Mouse (Mus musculus): ENCODE data around the gene Cybb.
"Not testable (repeated sequence)": the region's sequence is repeated elsewhere in the genome, so short reads cannot be mapped to it uniquely, and the experiment has no call there.

Gene Cybb

GRCm38 (mm10) chrX:9487671-9488070 is at the start of gene Cybb:
Gene Cybb (minus strand): TSS chrX:9487771.
- ChIA-PET CTCF (no interaction called here), POLR2A (interaction anchor here in 1 of 4 experiments (0.6 kb wide), 1 partner anchor 1479 kb away, joined by 6 read pairs; no protein-coding TSS in a partner anchor)

GRCm38 (mm10) chrX:9536881-9537280 is 49.3 kb upstream of the Cybb start:
- CTCF ChIA-PET, result no interaction called here
- POLR2A ChIA-PET, result no interaction called here

- POLR2A ChIA-PET, result not testable (repeated sequence)
- CTCF ChIA-PET, result interaction anchor here in 1 of 4 experiments (0.8 kb wide), 1 partner anchor 188 kb away, joined by 3 read pairs; no protein-coding TSS in a partner anchor
Observed at GRCm38 (mm10) chrX:9519969-9520368, 32.4 kb upstream of the Cybb start.

GRCm38 (mm10) chrX:9517531-9517930 is 30.0 kb upstream of the Cybb start:
- POLR2A ChIA-PET, result interaction anchor here in 1 of 4 experiments (0.7 to 1.1 kb wide), 2 partner anchors 42 to 183 kb away, joined by 3 to 5 read pairs; no protein-coding TSS in a partner anchor
- CTCF ChIA-PET, result not testable (repeated sequence)

GRCm38 (mm10) chrX:9475036-9475435 is 12.5 kb downstream of the Cybb start:
- CTCF ChIA-PET, POLR2A ChIA-PET: not testable (repeated sequence)

- POLR2A ChIA-PET, result no interaction called here
- CTCF ChIA-PET, result no interaction called here
Observed at GRCm38 (mm10) chrX:9474440-9474839, 13.1 kb downstream of the Cybb start.

- POLR2A ChIA-PET, result no interaction called here
- CTCF ChIA-PET, result no interaction called here
Observed at GRCm38 (mm10) chrX:9473768-9474167, 13.8 kb downstream of the Cybb start.

GRCm38 (mm10) chrX:9470811-9471388 is 16.7 kb downstream of the Cybb start:
- CTCF ChIA-PET, result no interaction called here
- POLR2A ChIA-PET, result no interaction called here

- POLR2A ChIA-PET, result no interaction called here
- CTCF ChIA-PET, result no interaction called here
Observed at GRCm38 (mm10) chrX:9469100-9469499, 18.5 kb downstream of the Cybb start.

GRCm38 (mm10) chrX:9467020-9467419 is 20.6 kb downstream of the Cybb start:
- ChIA-PET CTCF (interaction anchor here in 1 of 4 experiments (0.6 kb wide), 1 partner anchor 54 kb away, joined by 9 read pairs; no protein-coding TSS in a partner anchor), POLR2A (no interaction called here)

- POLR2A ChIA-PET, result no interaction called here
- CTCF ChIA-PET, result no interaction called here
Observed at GRCm38 (mm10) chrX:9465890-9466289, 21.7 kb downstream of the Cybb start.

GRCm38 (mm10) chrX:9462671-9463070 is 24.9 kb downstream of the Cybb start:
- CTCF ChIA-PET, result no interaction called here
- POLR2A ChIA-PET, result no interaction called here

GRCm38 (mm10) chrX:9461399-9461798 is 26.2 kb downstream of the Cybb start:
- ChIA-PET CTCF (no interaction called here), POLR2A (no interaction called here)

- ChIA-PET CTCF (no interaction called here), POLR2A (no interaction called here)
Observed at GRCm38 (mm10) chrX:9460387-9460930, 27.1 kb downstream of the Cybb start.

GRCm38 (mm10) chrX:9452375-9452774 is 35.2 kb downstream of the Cybb start:
- ChIA-PET POLR2A (no interaction called here), CTCF (no interaction called here)

- ChIA-PET POLR2A (no interaction called here), CTCF (no interaction called here)
Observed at GRCm38 (mm10) chrX:9447284-9447683, 40.3 kb downstream of the Cybb start.

- ChIA-PET CTCF (interaction anchor here in 1 of 4 experiments (1.0 kb wide), 1 partner anchor 15 kb away, joined by 3 read pairs; no protein-coding TSS in a partner anchor), POLR2A (no interaction called here)
Observed at GRCm38 (mm10) chrX:9441102-9441501, 46.5 kb downstream of the Cybb start.

- ChIA-PET CTCF (interaction anchor here in 1 of 4 experiments (1.0 kb wide), 1 partner anchor 15 kb away, joined by 3 read pairs; no protein-coding TSS in a partner anchor), POLR2A (no interaction called here)
Observed at GRCm38 (mm10) chrX:9440556-9440955, 47.0 kb downstream of the Cybb start.

GRCm38 (mm10) chrX:9439257-9439656 is 48.3 kb downstream of the Cybb start:
- CTCF ChIA-PET, result no interaction called here
- POLR2A ChIA-PET, result no interaction called here

- CTCF ChIA-PET, result interaction anchor here in 2 of 4 experiments (0.5 to 0.7 kb wide), 2 partner anchors 53 to 370 kb away, joined by 4 to 9 read pairs; no protein-coding TSS in a partner anchor
- POLR2A ChIA-PET, result no interaction called here
Observed at GRCm38 (mm10) chrX:9413889-9414288, 73.7 kb downstream of the Cybb start.
